Mouse (Mus musculus) intestine, embryonic 15.5 days (tissue): ENCODE results near the gene Uqcc2. TPM values are rescaled to one million over a fixed set of nuclear protein-coding genes. Genes with fewer than 3 reads are reported as not detected.

Experiments used
- ATAC-seq: fragments of 200-750 bp; cut with Nextera tagmentation; 2 replicates; pipeline ENCODE4 v1.8.0; 2017; ENCODE audit warnings: moderate TSS enrichment, moderate library complexity
- H3K27ac ChIP-seq: fragments of 300-500 bp; sonication (generic); 2 replicates; pipeline ENCODE4 v1.5.1; 2015; ENCODE audit warnings: mild to moderate bottlenecking, inconsistent platforms
- H3K27me3 ChIP-seq: fragments of 300-500 bp; sonication (generic); replicated peaks from 2 replicates; pipeline ENCODE4 v1.6.1; 2015; ENCODE audit warnings: inconsistent platforms
- H3K36me3 ChIP-seq: fragments of 300-500 bp; sonication (generic); 2 replicates; pipeline ENCODE4 v1.6.1; 2015; ENCODE audit warnings: inconsistent platforms
- H3K4me1 ChIP-seq: fragments of 300-500 bp; sonication (generic); replicated peaks from 2 replicates; pipeline ENCODE4 v1.6.1; 2015; ENCODE audit warnings: inconsistent platforms
- H3K4me2 ChIP-seq: fragments of 300-500 bp; sonication (generic); replicated peaks from 2 replicates; pipeline ENCODE4 v1.6.1; 2015; ENCODE audit warnings: mild to moderate bottlenecking, inconsistent platforms
- H3K4me3 ChIP-seq: fragments of 300-500 bp; sonication (generic); replicated peaks from 2 replicates; pipeline ENCODE4 v1.5.1; 2015; ENCODE audit warnings: inconsistent platforms
- H3K9ac ChIP-seq: fragments of 300-500 bp; sonication (generic); 2 replicates; pipeline ENCODE4 v1.6.1; 2015; ENCODE audit warnings: inconsistent platforms
- H3K9me3 ChIP-seq: fragments of 300-500 bp; sonication (generic); 2 replicates; pipeline ENCODE4 v1.6.1; 2016; ENCODE audit warnings: inconsistent platforms
- WGBS: fragments of 180-500 bp; shearing (Covaris S2); methylation state at CpG from one replicate; pipeline ENCODE4 v1.1.7; 2015; 5-methylcytosine and 5-hydroxymethylcytosine counted together
- polyA plus RNA-seq: library from polyadenylated mRNA; unstranded; fragments of >200 nt; fragmentation: Nextera tagmentation; extraction: Ambion mirVana; gene quantifications from 2 replicates; pipeline ENCODE4 v1.2.1, GENCODE M21; 2015

Uqcc2 gene
- 266 and 272 TPM in 2 replicates for polyA plus RNA-seq

- Histone ChIP-seq H3K9ac (peak within 1 kb of the TSS; percentile 73), H3K36me3 (no peaks in the 10 kb centered on the region), H3K4me2 (peak within 1 kb of the TSS; percentile 72), H3K4me3 (peak within 1 kb of the TSS; percentile 76), H3K27ac (peak within 1 kb of the TSS; percentile 71; the same call in 1 of the 2 replicates), H3K4me1 (peaks cover 30% of the 10 kb centered on the region), H3K27me3 (no peaks in the 10 kb centered on the region), H3K9me3 (no peaks in the 10 kb centered on the region)
- WGBS, result under 1% methylated on average over 46 of the region's 46 CpGs
- peak; percentile 96 for ATAC-seq
Observed at GRCm38 (mm10) chr17:27133551-27134141, at the start of gene Uqcc2. TSS of gene Uqcc2 (minus strand) at chr17:27133916.

- no peak for ATAC-seq
- H3K9ac ChIP-seq, result no peak overlapping the region
- no peaks in the 10 kb centered on the region for H3K27me3 ChIP-seq
- no peak overlapping the region for H3K27ac ChIP-seq
- H3K36me3 ChIP-seq, result no peaks in the 10 kb centered on the region
- H3K9me3 ChIP-seq, result no peaks in the 10 kb centered on the region
- peaks cover 5% of the 10 kb centered on the region; the same call in 1 of the 2 replicates for H3K4me1 ChIP-seq
- no peak overlapping the region for H3K4me3 ChIP-seq
- no peak overlapping the region for H3K4me2 ChIP-seq
- WGBS, result 66% methylated on average over 5 of the region's 5 CpGs
Observed at GRCm38 (mm10) chr17:27182401-27182800, 48.7 kb upstream of the Uqcc2 start.

GRCm38 (mm10) chr17:27181666-27182065, 48.0 kb upstream of the Uqcc2 start:
- ATAC-seq, result 0 out of 2 replicates have a peak, but pooled peaks have one; percentile 49

GRCm38 (mm10) chr17:27179681-27180280, 46.1 kb upstream of the Uqcc2 start:
- Histone ChIP-seq H3K4me1 (peaks cover 13% of the 10 kb centered on the region), H3K9ac (no peak overlapping the region), H3K4me2 (no peak overlapping the region), H3K27me3 (no peaks in the 10 kb centered on the region), H3K27ac (no peak overlapping the region), H3K9me3 (no peaks in the 10 kb centered on the region), H3K4me3 (no peak overlapping the region), H3K36me3 (no peaks in the 10 kb centered on the region)
- 59% methylated on average over 12 of the region's 12 CpGs for WGBS
- ATAC-seq, result no peak

More at GRCm38 (mm10) chr17:27181666-27182065, 48.0 kb upstream of the Uqcc2 start:
- Histone ChIP-seq H3K4me1 (peaks cover 5% of the 10 kb centered on the region; the same call in 1 of the 2 replicates), H3K27ac (no peak overlapping the region), H3K4me3 (no peak overlapping the region), H3K27me3 (no peaks in the 10 kb centered on the region), H3K9ac (no peak overlapping the region), H3K36me3 (no peaks in the 10 kb centered on the region), H3K9me3 (no peaks in the 10 kb centered on the region), H3K4me2 (no peak overlapping the region)
- 26% methylated on average over 3 of the region's 3 CpGs for WGBS

- Histone ChIP-seq H3K4me1 (peaks cover 13% of the 10 kb centered on the region), H3K27me3 (no peaks in the 10 kb centered on the region), H3K4me2 (no peak overlapping the region), H3K27ac (no peak overlapping the region), H3K4me3 (no peak overlapping the region), H3K9me3 (no peaks in the 10 kb centered on the region), H3K9ac (no peak overlapping the region), H3K36me3 (no peaks in the 10 kb centered on the region)
- no peak for ATAC-seq
- WGBS, result 89% methylated on average over 17 of the region's 17 CpGs
Observed at GRCm38 (mm10) chr17:27178427-27179177, 44.9 kb upstream of the Uqcc2 start.

- WGBS, result 88% methylated on average over 9 of the region's 9 CpGs
- Histone ChIP-seq H3K27ac (no peak overlapping the region), H3K4me3 (no peak overlapping the region), H3K4me1 (peaks cover 13% of the 10 kb centered on the region), H3K9ac (no peak overlapping the region), H3K4me2 (no peak overlapping the region), H3K36me3 (no peaks in the 10 kb centered on the region), H3K27me3 (no peaks in the 10 kb centered on the region), H3K9me3 (no peaks in the 10 kb centered on the region)
- ATAC-seq, result no peak
Observed at GRCm38 (mm10) chr17:27178019-27178418, 44.3 kb upstream of the Uqcc2 start.

GRCm38 (mm10) chr17:27176754-27177153, 43.0 kb upstream of the Uqcc2 start:
- ATAC-seq, result no peak
- WGBS, result 89% methylated on average over 4 of the region's 4 CpGs

GRCm38 (mm10) chr17:27176287-27176686, 42.6 kb upstream of the Uqcc2 start:
- H3K4me3 ChIP-seq, result no peak overlapping the region
- H3K27ac ChIP-seq, result no peak overlapping the region
- no peak overlapping the region for H3K4me2 ChIP-seq
- H3K9ac ChIP-seq, result no peak overlapping the region
- 78% methylated on average over 3 of the region's 3 CpGs for WGBS
- H3K4me1 ChIP-seq, result peaks cover 13% of the 10 kb centered on the region
- no peaks in the 10 kb centered on the region for H3K36me3 ChIP-seq
- no peak for ATAC-seq
- no peaks in the 10 kb centered on the region for H3K9me3 ChIP-seq
- H3K27me3 ChIP-seq, result no peaks in the 10 kb centered on the region

More at GRCm38 (mm10) chr17:27176754-27177153, 43.0 kb upstream of the Uqcc2 start:
- H3K27me3 ChIP-seq, result no peaks in the 10 kb centered on the region
- no peak overlapping the region for H3K27ac ChIP-seq
- H3K9ac ChIP-seq, result no peak overlapping the region
- H3K9me3 ChIP-seq, result no peaks in the 10 kb centered on the region
- no peak overlapping the region for H3K4me2 ChIP-seq
- no peaks in the 10 kb centered on the region for H3K36me3 ChIP-seq
- peaks cover 13% of the 10 kb centered on the region for H3K4me1 ChIP-seq
- H3K4me3 ChIP-seq, result no peak overlapping the region

- no peaks in the 10 kb centered on the region for H3K9me3 ChIP-seq
- peak; percentile 56 for ATAC-seq
- no peaks in the 10 kb centered on the region for H3K27me3 ChIP-seq
- H3K36me3 ChIP-seq, result no peaks in the 10 kb centered on the region
- no peak overlapping the region for H3K4me2 ChIP-seq
- peaks cover 13% of the 10 kb centered on the region for H3K4me1 ChIP-seq
- H3K4me3 ChIP-seq, result no peak overlapping the region
- 28% methylated on average over 14 of the region's 14 CpGs for WGBS
- no peak overlapping the region for H3K9ac ChIP-seq
- no peak overlapping the region for H3K27ac ChIP-seq
Observed at GRCm38 (mm10) chr17:27175196-27175874, 41.6 kb upstream of the Uqcc2 start.

GRCm38 (mm10) chr17:27173715-27174114, 40.0 kb upstream of the Uqcc2 start:
- 70% methylated on average over 3 of the region's 3 CpGs for WGBS
- Histone ChIP-seq H3K4me2 (no peak overlapping the region), H3K27ac (no peak overlapping the region), H3K27me3 (no peaks in the 10 kb centered on the region), H3K4me1 (peaks cover 9% of the 10 kb centered on the region; the same call in 1 of the 2 replicates), H3K36me3 (no peaks in the 10 kb centered on the region), H3K9ac (no peak overlapping the region), H3K4me3 (no peak overlapping the region), H3K9me3 (no peaks in the 10 kb centered on the region)
- ATAC-seq, result no peak

GRCm38 (mm10) chr17:27172459-27172858, 38.7 kb upstream of the Uqcc2 start:
- Histone ChIP-seq H3K9me3 (no peaks in the 10 kb centered on the region), H3K27me3 (no peaks in the 10 kb centered on the region), H3K9ac (no peak overlapping the region), H3K4me3 (no peak overlapping the region), H3K4me1 (peaks cover 9% of the 10 kb centered on the region; the same call in 1 of the 2 replicates), H3K4me2 (no peak overlapping the region), H3K36me3 (no peaks in the 10 kb centered on the region), H3K27ac (no peak overlapping the region)
- ATAC-seq, result no peak
- 82% methylated on average over 9 of the region's 9 CpGs for WGBS

- Histone ChIP-seq H3K27ac (no peak overlapping the region), H3K4me1 (peaks cover 9% of the 10 kb centered on the region; the same call in 1 of the 2 replicates), H3K4me3 (no peak overlapping the region), H3K27me3 (no peaks in the 10 kb centered on the region), H3K4me2 (no peak overlapping the region), H3K36me3 (no peaks in the 10 kb centered on the region), H3K9ac (no peak overlapping the region), H3K9me3 (no peaks in the 10 kb centered on the region)
- ATAC-seq, result no peak
- WGBS, result 72% methylated on average over 5 of the region's 5 CpGs
Observed at GRCm38 (mm10) chr17:27171121-27171520, 37.4 kb upstream of the Uqcc2 start.
